Mouse (Mus musculus) frontal cortex, postnatal 36 days (tissue): Measurements from ENCODE around the gene Gnat1.

Source experiments
- DNase-seq, 2 experiments: peaks; one replicate each; pipeline ENCODE4 v3.0.0; 2022; ENCODE audit warnings: low spot score in 2 of 2

The Gnat1 gene

GRCm38 (mm10) chr9:107645577-107645976, 33.9 kb downstream of the Gnat1 start:
- DNase-seq, result peak; percentile 73

GRCm38 (mm10) chr9:107645153-107645510, 34.4 kb downstream of the Gnat1 start:
- DNase-seq, result no peak

DNA sequence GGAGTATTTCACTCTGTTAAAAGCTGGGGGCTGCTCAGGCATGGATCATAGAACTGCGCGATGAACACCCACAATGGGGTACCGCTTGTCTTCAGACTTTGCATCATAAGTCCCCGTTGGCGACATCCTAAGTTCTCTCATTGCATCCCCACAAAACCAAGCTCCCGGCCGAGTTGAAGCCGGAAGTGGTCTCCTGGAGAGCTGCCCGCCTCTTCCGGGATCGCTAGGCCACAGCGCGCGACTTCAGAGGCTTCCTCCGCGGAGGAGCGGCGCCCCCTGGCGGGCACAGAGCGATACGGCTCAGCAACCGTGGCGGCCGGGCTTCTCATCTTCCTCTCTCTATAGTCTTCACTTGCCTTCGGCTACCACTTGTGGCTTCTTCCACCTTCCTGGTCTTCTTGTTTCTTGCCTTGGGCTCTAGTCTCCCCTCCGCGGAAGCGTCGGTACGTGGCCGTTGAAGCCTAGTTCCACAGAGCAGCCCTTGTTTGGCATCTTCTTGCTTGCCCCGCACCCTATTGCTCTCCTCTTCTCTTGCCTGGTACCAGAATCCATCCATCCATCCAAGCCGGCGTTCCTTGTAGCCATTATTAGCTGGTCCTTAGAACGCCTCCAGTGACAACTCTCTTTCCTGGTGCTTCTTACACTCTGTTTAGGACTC, 34.9 kb downstream of the Gnat1 start:
- peak; percentile 89 to 93 for DNase-seq

DNA sequence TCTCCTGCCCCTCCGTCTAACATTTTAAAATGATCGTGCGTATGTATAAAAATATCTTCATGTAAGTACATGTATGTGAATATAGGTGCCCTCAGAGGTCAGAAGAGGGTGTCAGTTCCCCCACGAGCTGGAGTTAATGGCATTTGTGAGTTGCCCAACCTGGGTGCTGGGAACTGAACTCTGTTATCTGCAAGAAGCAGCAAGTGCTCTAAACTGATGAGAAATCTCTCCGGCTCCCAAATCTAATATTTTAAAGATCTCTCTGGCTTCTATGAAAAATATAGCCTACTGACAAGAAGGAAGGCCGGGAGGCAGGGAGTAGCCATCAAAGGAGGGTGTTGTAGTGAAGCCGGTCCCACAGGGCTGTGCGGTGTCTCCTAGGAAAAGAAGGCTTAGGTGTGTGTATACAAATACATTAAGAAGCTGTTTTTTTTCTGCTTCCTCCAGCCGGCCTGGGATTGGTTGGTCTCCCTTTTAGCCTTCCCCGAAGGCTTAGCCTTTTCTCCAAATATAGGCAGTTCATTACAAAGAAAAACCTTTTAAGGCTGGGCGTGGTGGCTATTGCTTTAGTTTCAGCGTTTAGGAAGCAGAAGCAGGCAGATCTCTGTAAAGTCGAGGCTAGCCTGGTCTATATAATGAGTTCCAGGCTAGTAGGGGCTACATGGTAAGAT, 35.8 kb downstream of the Gnat1 start:
- DNase-seq, result no peak

- no peak for DNase-seq
Observed at GRCm38 (mm10) chr9:107641666-107642065, 37.8 kb downstream of the Gnat1 start.

DNA sequence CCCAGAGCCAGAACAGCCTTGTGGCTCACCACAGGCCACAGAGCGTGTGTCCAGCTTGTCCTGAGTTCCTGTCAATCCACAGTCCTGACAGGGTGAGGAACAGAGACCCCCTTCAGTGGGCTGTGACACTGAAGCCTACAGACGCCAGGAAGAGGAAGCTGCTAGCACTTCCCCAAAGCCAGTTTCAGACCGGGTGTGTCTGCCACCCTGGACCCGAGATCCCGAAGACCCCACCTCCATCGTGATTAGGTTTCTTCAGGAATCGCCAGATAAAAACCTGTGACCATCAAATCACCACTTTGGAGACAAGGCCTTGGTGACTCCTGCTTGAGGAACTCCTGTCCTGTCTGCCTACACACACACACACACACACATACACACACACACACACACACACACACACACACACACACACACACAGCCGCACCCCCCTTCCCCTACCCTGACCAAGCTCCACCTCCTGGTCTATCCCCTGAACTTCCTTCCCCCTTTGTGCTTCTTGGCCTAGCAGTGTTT, 39.2 kb downstream of the Gnat1 start:
- no peak for DNase-seq

GRCm38 (mm10) chr9:107637070-107637469, 42.4 kb downstream of the Gnat1 start:
- DNase-seq, result no peak

DNA sequence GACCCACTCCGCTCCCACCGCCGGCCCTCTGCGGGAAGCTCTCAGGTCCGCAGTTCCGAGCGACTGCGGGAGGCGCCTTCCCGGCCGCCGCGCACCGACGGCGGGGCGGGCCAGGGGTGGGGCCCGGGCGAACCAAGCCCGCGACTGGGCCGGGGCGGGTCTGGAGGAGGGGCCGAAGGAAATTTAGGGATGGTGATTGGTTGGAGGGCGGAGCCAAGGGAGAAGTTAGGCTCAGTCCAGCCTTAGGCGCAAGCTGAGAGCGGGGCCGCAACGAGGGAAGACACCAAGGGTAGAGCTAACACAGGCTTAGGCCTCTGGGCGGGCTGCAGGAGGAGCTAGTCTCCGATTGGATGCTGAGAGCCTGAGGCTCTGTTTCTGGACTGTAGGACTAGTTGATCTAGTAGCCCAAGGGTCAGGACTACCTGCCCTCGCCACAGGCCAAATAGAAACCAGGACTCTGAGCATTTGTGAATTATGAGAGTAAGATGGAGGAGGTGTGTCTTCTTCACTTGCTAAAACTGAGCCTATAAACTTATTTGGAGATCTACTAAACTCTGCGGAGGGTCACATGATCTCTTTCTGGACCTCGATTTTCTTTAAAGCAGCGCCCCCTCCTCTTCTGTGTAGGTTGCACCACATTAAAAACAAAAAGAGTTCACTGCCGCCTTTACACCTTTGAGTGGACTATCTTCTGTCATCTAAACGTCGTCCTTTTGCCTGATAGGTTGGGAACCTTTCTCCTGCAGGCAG, 44.1 kb downstream of the Gnat1 start, which contains the start of gene Gnai2:
Gene Gnai2 (minus strand): TSS at position 89 of the 750 bp plus-strand sequence.
- peak; percentile 93 to 95 for DNase-seq

DNA sequence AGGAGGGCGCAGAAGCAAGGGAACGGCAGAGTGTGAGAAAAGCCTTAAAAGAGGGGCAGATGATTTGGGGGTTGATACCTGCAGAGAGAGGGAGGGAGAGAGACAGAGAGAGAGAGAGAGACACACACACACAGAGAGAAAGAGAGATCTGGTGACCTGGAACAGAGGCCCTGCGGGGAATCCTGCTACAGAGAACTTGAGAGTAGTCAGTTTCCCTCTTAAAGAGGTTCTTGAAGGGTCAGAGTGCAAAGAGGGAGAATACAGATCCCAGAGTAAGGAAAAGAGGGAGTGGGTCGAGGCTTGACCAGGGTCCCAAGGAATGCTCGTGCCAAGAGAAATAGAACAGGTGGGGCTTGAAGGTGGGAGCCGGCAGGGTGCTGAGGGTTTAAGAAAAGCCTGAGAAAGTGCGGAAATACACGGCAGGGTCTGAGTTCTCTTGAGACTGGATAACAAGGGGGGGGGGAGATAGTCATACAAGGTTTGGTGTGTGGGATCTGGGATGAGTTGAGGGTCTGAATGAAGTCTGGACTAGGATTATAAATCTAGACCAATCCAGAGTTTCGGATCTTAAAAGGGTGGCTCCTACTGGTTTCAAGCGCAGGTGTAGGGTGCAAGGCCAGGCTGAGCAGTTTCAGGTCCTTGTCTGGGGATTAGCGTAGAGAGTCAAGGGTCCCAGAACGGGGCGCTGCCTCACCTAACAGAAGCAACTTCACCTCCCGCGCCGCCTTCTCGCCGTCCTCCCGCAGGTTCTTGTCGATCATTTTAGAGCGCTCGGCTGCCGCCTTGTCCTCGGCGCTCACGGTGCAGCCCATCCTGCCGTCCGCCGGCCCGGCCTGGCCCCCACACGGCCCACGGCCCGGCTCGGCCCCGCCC, 44.9 kb downstream of the Gnat1 start:
- no peak for DNase-seq

- DNase-seq, result no peak
Observed at GRCm38 (mm10) chr9:107633661-107634405, 45.7 kb downstream of the Gnat1 start.

GRCm38 (mm10) chr9:107633091-107633660, 46.3 kb downstream of the Gnat1 start:
- peak; percentile 78 to 80 for DNase-seq

- no peak for DNase-seq
Observed at GRCm38 (mm10) chr9:107632478-107632877, 47.0 kb downstream of the Gnat1 start.

DNA sequence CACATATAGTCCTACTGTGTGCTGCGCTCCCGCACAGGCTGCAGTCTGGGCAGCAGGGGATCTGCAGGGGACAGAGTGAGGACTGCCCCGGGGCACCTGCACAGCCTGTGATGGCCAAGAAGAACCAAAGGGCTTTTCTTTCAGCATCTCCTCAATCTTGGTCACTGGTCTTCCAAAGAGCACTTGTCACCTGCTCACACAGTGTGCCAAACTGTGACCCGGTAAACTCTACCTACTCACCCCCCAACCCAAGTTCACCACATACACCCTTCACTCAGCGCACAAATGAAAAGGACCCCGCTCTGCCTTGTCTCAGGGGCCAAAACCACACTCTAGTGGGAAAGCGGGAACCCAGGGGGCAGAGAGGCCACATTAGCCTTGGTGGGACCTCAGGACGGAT, 47.7 kb downstream of the Gnat1 start:
- DNase-seq, result no peak

DNA sequence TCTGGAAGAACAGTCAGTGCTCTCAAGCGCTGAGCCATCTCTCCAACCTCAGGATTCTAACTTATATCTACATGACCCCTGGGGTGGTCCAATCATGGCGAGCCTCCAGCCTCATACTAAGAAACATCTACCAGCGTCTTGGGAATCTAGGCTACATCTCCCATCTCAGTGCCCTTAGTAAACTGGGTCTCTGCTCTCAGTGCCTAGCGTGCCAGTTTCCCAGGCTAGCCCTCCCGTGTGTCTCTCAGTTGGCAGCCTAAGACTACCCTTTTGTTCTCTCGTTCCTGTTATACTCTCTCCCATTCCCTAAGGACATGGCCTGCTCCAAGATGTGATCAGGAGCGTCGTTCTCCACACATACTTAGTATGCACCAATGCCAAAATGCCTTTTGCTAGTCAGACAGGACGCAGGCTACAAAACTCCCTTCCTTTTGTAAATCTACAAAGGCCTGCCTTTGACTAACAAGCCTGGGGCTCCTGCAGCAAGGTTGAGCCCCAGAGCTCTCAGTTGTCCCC, 48.1 kb downstream of the Gnat1 start:
- no peak for DNase-seq

DNA sequence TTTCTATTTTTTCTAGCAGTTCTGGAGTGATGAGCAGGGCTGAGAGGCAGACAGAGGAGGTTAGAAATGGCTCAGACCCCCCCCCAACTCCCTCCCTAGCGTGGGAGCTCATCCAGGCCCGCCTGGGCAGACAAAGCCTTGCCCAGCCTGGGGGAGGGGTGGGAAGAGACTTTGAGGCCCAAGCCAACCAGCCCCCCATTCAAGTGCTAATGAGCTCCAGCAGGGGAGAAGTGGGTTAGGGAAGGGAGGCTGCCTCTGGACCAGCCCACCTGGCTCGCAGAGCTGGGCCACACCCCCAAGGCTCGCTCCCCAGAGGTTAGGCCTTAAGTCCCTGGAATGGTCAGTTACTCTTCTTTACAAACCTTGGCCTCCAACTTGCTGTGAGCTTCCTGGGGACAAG, 48.9 kb downstream of the Gnat1 start:
- DNase-seq, result peak in 1 of 2 experiments; percentile 54

- no peak for DNase-seq
Observed at GRCm38 (mm10) chr9:107629901-107630425, 49.5 kb downstream of the Gnat1 start.

DNA sequence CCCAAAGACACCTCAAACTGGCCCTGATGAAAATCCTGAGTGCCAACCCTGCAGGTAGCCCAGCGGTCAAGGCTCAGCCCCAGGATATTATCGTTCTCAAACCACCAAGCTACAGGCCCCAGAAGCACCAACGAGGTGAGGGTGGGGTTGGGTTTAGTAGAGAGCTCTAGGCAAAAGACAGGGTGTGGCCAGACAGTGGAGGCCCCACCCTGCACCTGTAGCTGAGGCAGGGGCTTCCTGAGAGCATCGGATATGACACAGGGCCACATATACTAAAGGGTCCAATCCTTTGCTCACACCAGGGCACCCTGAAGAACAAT, 50.1 kb downstream of the Gnat1 start:
- no peak for DNase-seq

DNA sequence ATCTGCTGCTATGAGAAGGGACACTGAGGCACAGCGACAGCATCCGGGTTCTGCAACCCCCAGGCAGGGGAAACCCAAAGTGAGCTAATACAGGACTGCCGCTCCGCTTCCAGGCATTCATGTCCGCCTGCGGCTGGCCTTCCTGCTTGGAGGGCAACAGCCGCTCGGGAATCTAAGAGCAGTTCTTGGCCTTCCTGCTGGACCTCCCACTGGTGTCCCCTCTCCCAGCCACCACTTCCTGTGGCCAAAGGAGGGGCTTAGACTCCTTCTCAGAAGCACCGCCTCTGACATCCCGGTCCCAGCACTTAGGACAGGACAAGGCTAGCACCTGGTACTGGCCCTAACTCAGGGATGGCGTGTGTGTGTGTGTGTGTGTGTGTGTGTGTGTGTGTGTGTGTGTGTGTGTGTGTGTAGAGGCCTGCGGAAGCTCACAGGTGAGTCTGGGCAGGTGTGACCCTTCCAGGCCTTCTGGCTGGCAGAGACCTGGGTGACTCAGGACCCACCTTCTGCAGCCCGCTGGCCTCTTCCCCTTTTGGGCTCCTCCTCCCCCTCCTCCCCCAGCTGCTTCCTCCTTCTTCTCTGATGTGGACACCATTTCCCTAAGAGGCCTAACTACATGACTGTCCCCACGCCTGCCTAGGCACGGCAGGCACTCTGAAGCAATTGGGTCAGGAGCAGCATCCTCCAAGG, 50.6 kb downstream of the Gnat1 start:
- no peak for DNase-seq

DNA sequence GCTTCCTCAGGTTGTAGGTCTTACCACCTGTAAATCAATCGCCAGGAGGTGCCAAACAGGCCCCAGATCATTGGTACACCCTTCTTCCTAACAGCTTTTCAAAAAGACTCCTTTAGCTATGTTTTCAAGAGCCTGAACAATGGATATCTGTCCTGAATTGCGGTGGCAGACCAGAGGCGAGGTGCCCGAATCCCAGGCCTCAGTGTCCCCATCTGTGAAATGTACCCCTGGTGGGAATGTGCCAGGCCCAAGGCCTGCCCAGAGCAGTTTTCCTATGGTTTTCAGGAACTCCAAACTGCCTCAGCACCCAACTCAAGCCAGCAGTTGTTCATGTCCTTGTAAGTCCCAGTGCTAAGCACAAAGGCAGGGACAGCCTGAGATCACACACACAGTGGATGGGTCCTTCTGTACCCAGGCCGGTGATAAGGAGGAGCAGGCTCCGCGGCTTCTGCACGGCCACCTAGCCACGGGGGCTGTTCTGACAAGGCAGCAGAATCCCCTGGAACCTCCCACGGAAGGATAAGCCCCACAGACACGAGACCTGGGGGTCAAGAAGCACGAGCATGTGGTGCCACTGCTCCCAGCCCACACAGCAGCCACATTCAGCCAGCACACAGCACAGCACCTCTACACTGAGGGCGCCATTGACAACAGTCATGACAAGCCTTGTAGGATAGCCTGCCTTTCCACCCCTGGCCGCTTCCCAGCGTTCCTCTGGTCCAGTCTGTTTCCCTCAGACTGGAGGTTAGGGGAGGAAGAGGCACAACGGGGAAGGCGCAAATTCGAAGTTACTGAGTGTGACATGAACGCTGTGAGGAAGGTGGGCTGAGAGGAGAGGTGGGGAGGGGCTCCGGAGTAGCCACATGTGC, 51.9 kb downstream of the Gnat1 start:
- no peak for DNase-seq
